Mouse (Mus musculus) midbrain, postnatal 0 days (tissue): ENCODE data around the gene Fam49a. TPM values are rescaled to one million over a fixed set of nuclear protein-coding genes. Genes with fewer than 3 reads are reported as not detected.

ENCODE experiments used
- ATAC-seq: fragments of 200-750 bp; cut with Nextera tagmentation; 2 replicates; pipeline ENCODE4 v1.8.0; 2017; ENCODE audit warnings: moderate number of reproducible peaks, mild to moderate bottlenecking, moderate TSS enrichment, moderate library complexity; ENCODE audit not compliant: low FRiP score
- DNase-seq: peaks from one replicate; pipeline ENCODE4 v3.0.0-alpha.2; 2015; ENCODE audit warnings: low spot score
- H3K27ac ChIP-seq: fragments of 300-500 bp; sonication (generic); 2 replicates; pipeline ENCODE4 v1.5.1; 2014; ENCODE audit warnings: low read depth, mild to moderate bottlenecking, low read length, mixed read lengths
- H3K27me3 ChIP-seq: fragments of 300-500 bp; sonication (generic); 2 replicates; pipeline ENCODE4 v1.6.1; 2014; ENCODE audit warnings: low read length, control low read depth, mixed read lengths; ENCODE audit not compliant: insufficient read depth
- H3K36me3 ChIP-seq: fragments of 300-500 bp; sonication (generic); 2 replicates; pipeline ENCODE4 v1.6.1; 2014; ENCODE audit warnings: low read length, control low read depth, mixed read lengths; ENCODE audit not compliant: insufficient read depth
- H3K4me1 ChIP-seq: fragments of 300-500 bp; sonication (generic); 2 replicates; pipeline ENCODE4 v1.6.1; 2014; ENCODE audit warnings: mild to moderate bottlenecking, control low read depth, antibody characterized with exemption, low read length, mixed read lengths; ENCODE audit not compliant: insufficient read depth
- H3K4me2 ChIP-seq: fragments of 300-500 bp; sonication (generic); 2 replicates; pipeline ENCODE4 v1.6.1; 2014; ENCODE audit warnings: low read depth, mild to moderate bottlenecking, low read length, mixed read lengths; ENCODE audit not compliant: poor library complexity, severe bottlenecking
- H3K4me3 ChIP-seq: fragments of 300-500 bp; sonication (generic); 2 replicates; pipeline ENCODE4 v1.5.1; 2014; ENCODE audit warnings: low read depth, mild to moderate bottlenecking, low read length, moderate library complexity
- H3K9ac ChIP-seq: fragments of 300-500 bp; sonication (generic); replicated peaks from 2 replicates; pipeline ENCODE4 v1.6.1; 2014; ENCODE audit warnings: mild to moderate bottlenecking, low read length, moderate library complexity, mixed read lengths; ENCODE audit not compliant: poor library complexity, severe bottlenecking
- H3K9me3 ChIP-seq: fragments of 300-500 bp; sonication (generic); 2 replicates; pipeline ENCODE4 v1.6.1; 2016; ENCODE audit warnings: low read length, control low read depth
- CTCF ChIP-seq: IDR thresholded peaks from 2 replicates; pipeline ENCODE4 v1.5.1; 2016; ENCODE audit warnings: antibody characterized with exemption, mild to moderate bottlenecking
- WGBS: fragments of 180-500 bp; shearing (Covaris S2); extraction: QIAGEN DNeasy Blood & Tissue Kit; methylation state at CpG from one replicate; pipeline ENCODE4 v1.1.7; 2014; 5-methylcytosine and 5-hydroxymethylcytosine counted together
- polyA plus RNA-seq: library from polyadenylated mRNA; unstranded; fragments of >200 nt; fragmentation: Nextera tagmentation; extraction: Ambion mirVana; gene quantifications from 2 replicates; pipeline ENCODE4 v1.2.1, GENCODE M21; 2015
- total RNA-seq: library from RNA; depleted of rRNA; stranded (reverse); fragments of >200 nt; gene quantifications from 2 replicates; pipeline ENCODE4 v1.2.3, GENCODE M21; 2014

Fam49a gene
- total and polyA plus RNA-seq, 2 experiments from 2014 or later: 58.3 to 88.2 TPM

DNA sequence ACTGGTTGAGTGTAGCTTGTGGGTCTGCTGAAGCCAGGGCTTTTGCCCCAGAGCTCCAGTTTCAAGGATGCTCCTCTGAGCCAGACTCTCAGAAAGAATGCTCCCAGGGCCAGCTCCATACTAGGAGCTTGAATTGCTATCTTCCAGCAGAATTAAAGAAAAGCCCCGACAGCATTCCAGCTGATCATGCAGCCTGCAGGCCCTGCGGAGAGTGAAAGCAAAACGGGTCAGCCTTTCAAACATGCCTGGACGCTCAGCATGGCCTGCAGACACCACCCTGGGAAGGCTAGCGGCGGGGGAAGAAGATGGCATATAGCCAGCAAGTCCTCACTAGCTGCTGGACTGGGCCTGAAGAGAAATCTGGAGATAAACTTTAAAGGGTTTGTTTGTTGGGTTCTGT is 55.0 kb downstream of the Fam49a start:
- no peaks in the 10 kb centered on the region for H3K27me3 ChIP-seq
- no peak overlapping the region for H3K4me3 ChIP-seq
- no peak for ATAC-seq
- WGBS: 35% methylated on average over 6 of the region's 6 CpGs
- TF ChIP-seq CTCF: no peak
- H3K4me1 ChIP-seq: peaks cover 4% of the 10 kb centered on the region
- H3K36me3 ChIP-seq: no peaks in the 10 kb centered on the region
- peak; percentile 47 for DNase-seq
- no peaks in the 10 kb centered on the region for H3K9me3 ChIP-seq
- no peak overlapping the region; the same call in 1 of the 2 replicates for H3K9ac ChIP-seq
- H3K4me2 ChIP-seq: no peak overlapping the region
- H3K27ac ChIP-seq: no peak overlapping the region

DNA sequence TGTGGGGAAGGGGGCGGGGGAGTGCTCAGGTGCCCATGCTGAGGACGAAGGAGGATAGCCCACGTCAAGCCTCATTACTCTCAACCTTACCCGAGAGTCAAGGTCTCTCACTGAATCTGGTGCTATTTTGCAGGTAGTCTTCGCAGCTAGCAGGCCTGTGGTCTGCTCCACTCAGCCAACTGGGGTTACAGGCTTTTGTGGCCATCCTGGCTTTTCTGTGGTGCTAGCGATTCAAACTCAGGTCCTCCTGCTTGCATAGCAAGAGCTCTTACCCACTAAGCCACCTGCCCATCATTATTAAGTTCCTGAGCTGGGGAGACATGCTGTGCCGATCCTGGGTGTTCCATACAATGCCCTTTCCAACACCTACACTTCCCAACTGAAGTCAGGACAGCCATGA is 55.7 kb downstream of the Fam49a start:
- DNase-seq (no peak), ATAC-seq (no peak)
- no peak for TF ChIP-seq CTCF
- Histone ChIP-seq H3K4me1 (peaks cover 4% of the 10 kb centered on the region), H3K36me3 (no peaks in the 10 kb centered on the region), H3K9me3 (no peaks in the 10 kb centered on the region), H3K4me3 (no peak overlapping the region), H3K4me2 (no peak overlapping the region), H3K9ac (no peak overlapping the region), H3K27ac (no peak overlapping the region; the same call in 1 of the 2 replicates), H3K27me3 (no peaks in the 10 kb centered on the region)
- 68% methylated on average over 7 of the region's 7 CpGs for WGBS

DNA sequence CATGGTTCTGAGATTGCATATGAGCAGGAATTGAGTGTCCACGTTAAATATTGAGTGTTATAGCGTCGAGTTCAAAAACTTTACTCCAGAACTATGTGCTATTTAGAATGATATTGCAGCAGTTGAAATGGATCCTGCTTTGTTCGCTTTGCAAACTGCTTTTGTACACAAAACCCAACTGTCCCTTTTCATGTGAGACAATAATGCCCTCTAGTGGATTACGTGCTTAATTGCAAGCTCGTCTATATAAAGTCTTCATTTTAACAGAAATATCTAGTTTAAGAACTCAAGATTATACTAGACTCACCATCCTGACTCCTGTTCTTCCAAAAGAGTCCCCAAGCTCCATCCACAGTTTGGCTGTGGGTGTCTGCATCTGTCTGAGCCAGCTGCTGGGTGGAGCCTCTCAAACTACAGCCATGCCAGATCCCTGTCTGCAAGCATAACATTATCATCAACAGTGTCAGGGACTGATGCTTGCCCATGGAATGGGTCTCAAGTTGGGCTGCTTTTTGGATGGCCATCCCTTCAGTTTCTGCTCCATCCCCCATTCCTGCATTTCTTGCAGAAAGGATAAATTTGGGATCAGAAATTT is 56.3 kb downstream of the Fam49a start:
- 2% methylated on average over 6 of the region's 6 CpGs for WGBS
- no peak for ATAC-seq
- H3K36me3 ChIP-seq: no peaks in the 10 kb centered on the region
- H3K27ac ChIP-seq: no peak overlapping the region
- H3K27me3 ChIP-seq: no peaks in the 10 kb centered on the region
- peak; percentile 86 for DNase-seq
- peaks cover 4% of the 10 kb centered on the region for H3K4me1 ChIP-seq
- no peak overlapping the region for H3K4me2 ChIP-seq
- H3K4me3 ChIP-seq: no peak overlapping the region
- H3K9me3 ChIP-seq: no peaks in the 10 kb centered on the region
- no peak overlapping the region for H3K9ac ChIP-seq
- peak; percentile 93 for TF ChIP-seq CTCF

DNA sequence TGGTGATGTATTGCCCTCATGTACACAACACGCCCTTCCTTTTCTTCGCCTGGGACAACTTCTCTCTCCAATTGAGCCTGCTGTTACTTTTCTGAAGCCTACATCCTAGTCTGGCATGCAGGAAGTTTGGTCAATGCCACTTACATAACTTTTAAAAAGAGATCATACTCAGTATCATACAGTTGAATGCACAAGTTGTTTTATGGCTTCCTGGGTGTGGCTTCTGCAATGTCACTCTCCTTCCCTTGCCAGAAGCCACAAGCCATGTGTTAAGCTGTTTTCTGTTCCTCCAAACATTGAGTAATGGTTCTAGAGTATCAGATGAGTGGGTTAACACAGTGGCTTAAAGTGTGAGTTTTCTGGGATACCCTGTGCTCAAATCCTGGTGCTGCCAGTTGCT is 58.8 kb downstream of the Fam49a start:
- no peaks in the 10 kb centered on the region for H3K9me3 ChIP-seq
- H3K4me1 ChIP-seq: peaks cover 4% of the 10 kb centered on the region
- H3K27me3 ChIP-seq: no peaks in the 10 kb centered on the region
- ATAC-seq (no peak), DNase-seq (no peak)
- no peak overlapping the region for H3K9ac ChIP-seq
- H3K4me3 ChIP-seq: no peak overlapping the region
- H3K36me3 ChIP-seq: no peaks in the 10 kb centered on the region
- H3K4me2 ChIP-seq: no peak overlapping the region
- 95% methylated on average over 2 of the region's 2 CpGs for WGBS
- H3K27ac ChIP-seq: no peak overlapping the region
- TF ChIP-seq CTCF: no peak

DNA sequence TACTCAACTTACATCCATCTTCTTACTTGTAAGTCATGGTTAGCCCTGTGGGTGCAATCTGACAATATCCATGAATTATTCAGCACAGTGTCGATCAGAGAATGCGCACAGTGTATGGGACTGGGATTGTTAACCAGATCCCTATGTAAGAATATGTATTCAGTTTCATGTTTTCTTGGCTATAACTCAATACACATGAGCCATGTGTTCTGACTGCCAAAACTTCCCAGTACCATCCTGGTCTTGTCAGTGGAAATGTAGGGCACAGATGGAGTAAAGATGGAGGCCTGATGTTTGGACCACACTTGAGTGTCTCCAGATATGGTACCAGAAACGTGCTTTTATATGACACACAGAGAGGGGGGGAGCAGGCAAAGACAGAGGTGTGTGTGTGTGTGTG is 59.2 kb downstream of the Fam49a start:
- DNase-seq: no peak
- WGBS: 77% methylated on average over 3 of the region's 3 CpGs
- ATAC-seq: no peak

DNA sequence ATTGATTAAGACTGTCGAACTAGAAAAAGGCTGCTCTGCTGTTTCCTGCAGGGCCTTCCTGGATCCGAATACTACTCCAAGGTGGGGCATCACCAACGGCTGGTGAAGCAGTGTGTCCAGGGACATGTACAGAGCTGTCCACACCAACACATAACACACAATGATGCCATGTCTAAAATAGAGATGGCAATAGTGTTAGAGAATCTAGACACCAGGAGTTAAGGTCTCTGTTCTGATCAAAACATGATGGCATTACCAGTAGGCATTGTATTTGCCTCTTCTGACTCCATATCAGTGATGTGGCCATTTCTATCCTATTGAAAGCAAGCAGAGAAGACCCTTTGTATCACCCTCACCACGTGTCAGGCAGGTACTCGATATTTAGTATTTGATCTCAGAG is 61.1 kb downstream of the Fam49a start:
- ATAC-seq (no peak), DNase-seq (no peak)
- no peak overlapping the region for H3K9ac ChIP-seq
- no peak overlapping the region for H3K27ac ChIP-seq
- WGBS: 77% methylated on average over 5 of the region's 5 CpGs
- H3K27me3 ChIP-seq: no peaks in the 10 kb centered on the region
- H3K4me2 ChIP-seq: no peak overlapping the region
- H3K9me3 ChIP-seq: no peaks in the 10 kb centered on the region
- no peak overlapping the region for H3K4me3 ChIP-seq
- H3K4me1 ChIP-seq: no peaks in the 10 kb centered on the region
- no peaks in the 10 kb centered on the region for H3K36me3 ChIP-seq
- no peak for TF ChIP-seq CTCF

More for the DNA sequence above, 59.2 kb downstream of the Fam49a start:
- Histone ChIP-seq H3K9me3 (no peaks in the 10 kb centered on the region), H3K4me2 (no peak overlapping the region), H3K27ac (no peak overlapping the region), H3K4me3 (no peak overlapping the region), H3K27me3 (no peaks in the 10 kb centered on the region), H3K9ac (no peak overlapping the region), H3K36me3 (no peaks in the 10 kb centered on the region), H3K4me1 (peaks cover 4% of the 10 kb centered on the region)
- no peak for TF ChIP-seq CTCF
